Mouse (Mus musculus) ES-E14 (cell line): Measurements from ENCODE around the gene H6pd. TPM values are rescaled to one million over a fixed set of nuclear protein-coding genes. Genes with fewer than 3 reads are reported as not detected.
A peak's percentile ranks its signal among the peaks of the same experiment; 100 is the strongest.

ENCODE experiments used
- DNase-seq: peaks from one replicate; pipeline ENCODE4 v3.0.0-alpha.2; 2013; ENCODE audit warnings: low read depth, low spot score
- H3K27ac ChIP-seq: 2 replicates; pipeline ENCODE4 v1.5.1; 2012; ENCODE audit warnings: low read depth, mild to moderate bottlenecking, low read length, moderate library complexity, mixed read lengths; ENCODE audit not compliant: poor library complexity, insufficient read depth, severe bottlenecking
- H3K36me3 ChIP-seq: 2 replicates; pipeline ENCODE4 v1.6.1; 2012; ENCODE audit warnings: mild to moderate bottlenecking, low read length, moderate library complexity, mixed read lengths; ENCODE audit not compliant: control insufficient read depth, poor library complexity, insufficient read depth, severe bottlenecking
- H3K4me1 ChIP-seq, 2 experiments: fragments of 150-350 bp in 1 of 2; sonication (generic) in 1 of 2; 2 replicates each; pipeline ENCODE4 v1.6.1; 2012; ENCODE audit warnings: low read length in 2 of 2, mild to moderate bottlenecking in 1 of 2, mixed read lengths in 1 of 2; ENCODE audit not compliant: control insufficient read depth in 2 of 2, insufficient read depth in 2 of 2, poor library complexity in 1 of 2
- H3K4me3 ChIP-seq, 2 experiments: fragments of 150-350 bp in 1 of 2; sonication (generic) in 1 of 2; 2 replicates each; pipeline ENCODE4 v1.5.1; 2012; ENCODE audit warnings: low read length in 2 of 2, low read depth in 1 of 2, mild to moderate bottlenecking in 1 of 2, mixed read lengths in 1 of 2; ENCODE audit not compliant: insufficient read depth in 1 of 2, poor library complexity in 1 of 2, severe bottlenecking in 1 of 2
- H3K9ac ChIP-seq: 2 replicates; pipeline ENCODE4 v1.6.1; 2012; ENCODE audit warnings: low read depth, mild to moderate bottlenecking, low read length, mixed read lengths; ENCODE audit not compliant: poor library complexity, insufficient read depth, severe bottlenecking
- H3K9me3 ChIP-seq: fragments of 150-350 bp; sonication (generic); 2 replicates; pipeline ENCODE4 v1.6.1; 2012; ENCODE audit warnings: low read depth, mild to moderate bottlenecking, low read length; ENCODE audit not compliant: control insufficient read depth, insufficient read depth
- CHD2 ChIP-seq: IDR thresholded peaks from 2 replicates; pipeline ENCODE4 v1.6.1; 2014; ENCODE audit warnings: mild to moderate bottlenecking, low read depth, low read length, inconsistent platforms
- HCFC1 ChIP-seq: IDR thresholded peaks from 2 replicates; pipeline ENCODE4 v1.6.1; 2012; ENCODE audit warnings: low read length, inconsistent platforms, borderline replicate concordance; ENCODE audit not compliant: insufficient read depth
- MAFK ChIP-seq: IDR thresholded peaks from 2 replicates; pipeline ENCODE4 v1.6.1; 2014; ENCODE audit warnings: mild to moderate bottlenecking, low read depth, low read length, inconsistent platforms; ENCODE audit not compliant: insufficient read depth
- ZC3H11A ChIP-seq: IDR thresholded peaks from 2 replicates; pipeline ENCODE4 v1.6.1; 2012; ENCODE audit warnings: low read depth, mild to moderate bottlenecking, inconsistent platforms, low read length, borderline replicate concordance
- ZNF384 ChIP-seq: IDR thresholded peaks from 2 replicates; pipeline ENCODE4 v1.6.1; 2012; ENCODE audit warnings: low read depth, low read length, inconsistent platforms
- in situ Hi-C, 2 experiments: fragments of 600-800 bp; cut with MboI; formaldehyde crosslinking; loops; one replicate each; pipeline ENCODE4 v1.15.1; 2025; ENCODE audit warnings: low sequenced_read_pairs in 2 of 2, inconsistent platforms in 1 of 2; ENCODE audit not compliant: unreplicated experiment in 2 of 2
- total RNA-seq: library from RNA; depleted of rRNA; stranded (reverse); fragments of 300-350 nt; gene quantifications from 2 replicates; pipeline ENCODE4 v1.2.3, GENCODE M21; 2012

Gene H6pd
- total RNA-seq, 1 experiment = 17.6 TPM

GRCm38 (mm10) chr4:150051514-150051913, 42.7 kb upstream of the H6pd start:
- Histone ChIP-seq H3K27ac (no peak overlapping the region), H3K9me3 (no peaks in the 10 kb centered on the region), H3K9ac (no peak overlapping the region), H3K4me3 (no peak overlapping the region), H3K4me1 (peaks cover 4 to 26% of the 10 kb centered on the region in 2 experiments; a peak in 1 of 4 replicates), H3K36me3 (peaks cover 51% of the 10 kb centered on the region)
- no peak for DNase-seq
- in situ Hi-C loops = no loop called here
- TF ChIP-seq CHD2 (no peak), MAFK (no peak), ZNF384 (no peak), ZC3H11A (no peak), HCFC1 (no peak)

DNA sequence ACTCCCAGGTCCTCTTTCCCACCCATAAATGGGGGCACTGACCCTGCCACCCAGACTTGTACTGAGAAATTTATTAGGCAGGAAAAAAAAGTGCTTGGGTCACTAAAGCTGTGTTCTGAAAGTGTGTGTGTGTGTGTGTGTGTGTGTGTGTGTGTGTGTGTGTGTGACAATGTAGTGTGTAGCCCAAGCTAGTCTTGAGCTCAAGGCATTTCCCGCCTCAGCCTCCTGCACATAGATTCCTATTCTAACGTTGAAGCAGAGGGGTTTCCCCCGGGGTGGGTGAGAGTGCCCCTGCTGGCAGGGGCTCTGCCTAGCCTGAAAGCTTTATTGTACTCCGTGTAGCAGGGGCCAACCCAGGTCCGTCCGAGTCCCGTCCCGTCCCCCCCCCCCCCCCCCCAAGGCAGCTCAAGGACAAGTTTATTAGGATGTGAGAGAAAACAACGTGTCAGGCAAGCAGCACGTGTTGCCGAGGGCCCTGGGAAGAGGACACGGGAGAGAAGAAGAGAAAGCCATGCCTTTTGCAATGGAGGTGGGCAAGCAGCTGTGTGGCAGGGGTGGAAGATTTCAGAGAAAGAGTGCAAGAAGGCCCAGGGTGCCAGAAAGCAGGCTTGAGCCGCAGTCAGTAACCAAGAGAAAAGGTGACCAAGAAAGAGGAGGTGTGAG, 40.9 kb upstream of the H6pd start:
- Histone ChIP-seq H3K4me3 (peak overlapping the region; percentile 71 to 81), H3K36me3 (peaks cover 35% of the 10 kb centered on the region), H3K4me1 (peaks cover 4 to 18% of the 10 kb centered on the region in 2 experiments; a peak in 1 of 4 replicates), H3K9ac (peak overlapping the region; percentile 95), H3K9me3 (no peaks in the 10 kb centered on the region), H3K27ac (peak overlapping the region; percentile 79; the same call in 1 of the 2 replicates)
- no peak for TF ChIP-seq CHD2
- no peak for TF ChIP-seq ZNF384
- no peak for TF ChIP-seq MAFK
- TF ChIP-seq HCFC1 = no peak
- no peak for TF ChIP-seq ZC3H11A
- in situ Hi-C loops = no loop called here
- no peak for DNase-seq

GRCm38 (mm10) chr4:150049157-150049513, 40.3 kb upstream of the H6pd start:
- no peak for TF ChIP-seq MAFK
- no peak for TF ChIP-seq HCFC1
- TF ChIP-seq ZC3H11A = no peak
- no peak for TF ChIP-seq CHD2
- no peak for TF ChIP-seq ZNF384
- Histone ChIP-seq H3K4me3 (peak overlapping the region; percentile 71 to 81), H3K36me3 (peaks cover 31% of the 10 kb centered on the region), H3K9ac (peak overlapping the region; percentile 95), H3K9me3 (no peaks in the 10 kb centered on the region), H3K4me1 (peaks cover 4 to 18% of the 10 kb centered on the region in 2 experiments; a peak in 1 of 4 replicates), H3K27ac (peak overlapping the region; percentile 79)
- DNase-seq = no peak
- in situ Hi-C loops = no loop called here

DNA sequence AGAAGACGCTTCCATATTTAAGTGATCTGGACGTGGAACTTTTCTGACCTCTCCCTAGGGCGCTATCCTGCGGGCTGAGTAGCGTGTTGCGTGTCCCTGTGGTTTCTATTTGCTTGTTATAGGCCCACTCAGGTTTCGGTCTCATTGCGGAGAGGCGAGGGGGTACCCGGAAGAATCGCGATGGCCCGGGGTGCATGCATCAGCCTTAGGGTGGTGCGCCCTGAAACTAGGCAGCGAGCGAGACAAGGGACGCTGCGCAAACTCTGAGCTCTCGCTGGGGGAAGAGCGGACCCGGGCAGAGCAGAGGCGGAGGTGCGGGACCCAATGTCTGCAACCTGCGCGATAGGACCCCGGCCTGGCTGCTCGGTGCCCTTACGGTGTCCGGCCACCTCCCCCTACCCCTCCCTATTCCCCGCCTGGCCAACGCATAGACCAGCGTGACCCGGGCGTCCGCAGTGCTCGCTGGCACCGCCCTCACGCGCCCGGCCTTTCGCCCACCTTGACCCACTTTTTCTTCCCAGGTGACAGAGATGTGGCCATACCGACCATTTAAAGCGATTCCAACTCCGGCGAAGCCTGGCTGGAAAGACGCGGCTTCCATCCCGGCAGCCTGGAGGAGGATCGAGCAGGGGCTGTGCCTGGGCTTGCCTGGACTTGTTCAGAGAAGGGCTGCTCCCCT, 39.8 kb upstream of the H6pd start:
- no peak for DNase-seq
- Histone ChIP-seq H3K27ac (peak overlapping the region; percentile 79), H3K36me3 (peaks cover 26% of the 10 kb centered on the region), H3K9me3 (no peaks in the 10 kb centered on the region), H3K4me1 (peaks cover 4 to 18% of the 10 kb centered on the region in 2 experiments; a peak in 1 of 4 replicates), H3K9ac (peak overlapping the region; percentile 95), H3K4me3 (peak overlapping the region; percentile 71 to 81)
- TF ChIP-seq HCFC1 (no peak; the same call in 1 of the 2 replicates), ZNF384 (no peak), MAFK (no peak), ZC3H11A (no peak), CHD2 (no peak)
- in situ Hi-C loops = no loop called here
